Mouse (Mus musculus) left cerebral cortex, adult 11 months (tissue): ENCODE measurements around the gene Ldlr.
A peak's percentile ranks its signal among the peaks of the same experiment; 100 is the strongest.
"Not testable (repeated sequence)": the region's sequence is repeated elsewhere in the genome, so short reads cannot be mapped to it uniquely, and the experiment has no call there.

ENCODE experiments used
- DNase-seq: peaks from one replicate; pipeline ENCODE4 v3.0.0; 2022; ENCODE audit warnings: low spot score

Gene Ldlr

GRCm38 (mm10) chr9:21788234-21788633, 65.0 kb downstream of the Ldlr start:
- no peak for DNase-seq

- DNase-seq = no peak
These were observed 68.6 kb downstream of the Ldlr start for GRCm38 (mm10) chr9:21791861-21792260.

GRCm38 (mm10) chr9:21792644-21793043, 69.4 kb downstream of the Ldlr start:
- DNase-seq = peak; percentile 62

GRCm38 (mm10) chr9:21793507-21793906, 70.2 kb downstream of the Ldlr start:
- not testable (repeated sequence) for DNase-seq

- no peak for DNase-seq
These were observed 71.1 kb downstream of the Ldlr start for GRCm38 (mm10) chr9:21794344-21794834.

GRCm38 (mm10) chr9:21794925-21795324, 71.6 kb downstream of the Ldlr start:
- DNase-seq = no peak

GRCm38 (mm10) chr9:21795579-21795978, 72.3 kb downstream of the Ldlr start:
- no peak for DNase-seq

- no peak for DNase-seq
These were observed 73.0 kb downstream of the Ldlr start for GRCm38 (mm10) chr9:21796259-21796658.

GRCm38 (mm10) chr9:21796919-21797318, 73.6 kb downstream of the Ldlr start:
- no peak for DNase-seq

GRCm38 (mm10) chr9:21797921-21798344, 74.7 kb downstream of the Ldlr start:
- no peak for DNase-seq

- DNase-seq = peak; percentile 34
These were observed 75.2 kb downstream of the Ldlr start, which contains the start of gene Kank2 for GRCm38 (mm10) chr9:21798345-21799009. Gene Kank2 (minus strand): TSS chr9:21798744.

- DNase-seq = no peak
These were observed 75.7 kb downstream of the Ldlr start for GRCm38 (mm10) chr9:21799010-21799350.
